Mouse (Mus musculus) adipocyte (in vitro differentiated cells): ENCODE measurements at regions not wholly inside any gene's neighbourhood (a gene's known extent, or its start where the extent isn't known, plus 50 kb on each side); places are given as distances from the start of the nearest gene placed in this dataset.
A peak's percentile ranks its signal among the peaks of the same experiment; 100 is the strongest.

Experiments
- DNase-seq: peaks from one replicate; pipeline ENCODE4 v3.0.0-alpha.2; 2016; ENCODE audit warnings: low spot score

DNA sequence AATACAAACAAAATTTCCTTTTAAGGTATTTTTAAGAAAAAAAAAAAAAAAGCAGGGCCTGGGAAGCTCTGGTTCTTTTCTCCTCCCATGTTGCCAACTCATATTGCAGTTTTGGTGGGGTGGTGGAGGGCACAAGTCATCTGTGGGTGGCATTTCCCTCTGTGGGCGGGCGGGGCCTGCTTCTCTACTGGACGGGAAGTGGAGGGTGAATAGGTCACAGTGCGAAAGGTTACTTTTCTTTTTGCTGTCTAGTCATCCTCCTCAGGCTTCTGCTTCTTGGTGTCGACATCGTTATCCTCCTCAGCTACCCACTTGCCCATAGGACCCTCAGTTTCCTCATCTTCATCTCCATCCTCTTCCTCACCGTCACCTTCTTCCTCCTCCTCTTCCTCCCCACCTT, 55.3 kb upstream of the Plcb1 start:
- DNase-seq: no peak

DNA sequence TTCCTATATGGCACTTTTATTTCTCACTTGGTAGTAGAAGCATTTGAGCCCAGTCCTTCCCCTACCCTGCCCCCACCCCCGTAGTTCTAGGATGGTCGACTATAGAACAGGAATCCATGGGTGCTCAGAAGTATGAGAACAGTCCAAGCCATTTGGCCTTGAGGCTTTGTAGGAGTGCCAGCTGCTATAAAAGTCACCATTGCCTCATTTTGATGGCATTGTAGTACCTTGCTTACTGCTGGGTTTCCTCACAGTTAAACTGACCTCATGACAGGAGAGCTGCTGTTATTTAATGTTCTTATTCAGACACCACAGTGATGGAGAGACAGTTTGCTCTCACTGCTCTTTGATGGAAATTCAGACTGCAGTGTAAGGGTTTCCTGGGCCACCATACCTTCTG, 59.2 kb upstream of the Plcb1 start:
- DNase-seq: peak; percentile 26

GRCm38 (mm10) chr2:134724071-134724470, 61.8 kb upstream of the Plcb1 start:
- peak; percentile 72 for DNase-seq

DNA sequence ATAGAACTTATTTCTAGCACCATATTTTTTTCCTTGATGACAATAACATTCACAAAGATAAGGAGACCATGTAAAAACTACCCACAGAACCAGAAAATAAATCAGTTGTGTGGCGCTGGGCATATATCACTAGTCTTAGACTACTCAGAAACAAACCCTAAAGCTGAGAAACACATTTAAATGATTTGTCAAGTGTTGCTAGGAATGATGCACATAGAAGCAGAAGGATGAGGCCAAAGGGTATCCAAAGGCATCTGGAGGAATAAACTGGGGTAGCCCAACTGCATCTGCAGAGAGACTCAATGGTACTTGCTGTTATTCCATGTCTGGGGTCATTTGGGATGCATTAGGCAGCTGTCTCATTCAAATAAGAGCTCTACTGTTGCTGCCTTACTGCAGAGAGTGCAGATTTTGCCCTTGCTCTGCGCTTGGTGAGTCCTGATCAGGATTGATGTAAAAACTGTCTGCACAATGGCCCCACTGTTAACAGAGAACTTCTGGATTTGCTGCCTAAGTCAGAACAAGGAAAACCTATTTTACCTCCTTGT, 68.0 kb upstream of the Plcb1 start:
- no peak for DNase-seq

GRCm38 (mm10) chr2:134716531-134716930, 69.3 kb upstream of the Plcb1 start:
- no peak for DNase-seq

- DNase-seq: no peak
Measured at GRCm38 (mm10) chr2:134714001-134714400, 70.1 kb upstream of the Tmx4 start.

DNA sequence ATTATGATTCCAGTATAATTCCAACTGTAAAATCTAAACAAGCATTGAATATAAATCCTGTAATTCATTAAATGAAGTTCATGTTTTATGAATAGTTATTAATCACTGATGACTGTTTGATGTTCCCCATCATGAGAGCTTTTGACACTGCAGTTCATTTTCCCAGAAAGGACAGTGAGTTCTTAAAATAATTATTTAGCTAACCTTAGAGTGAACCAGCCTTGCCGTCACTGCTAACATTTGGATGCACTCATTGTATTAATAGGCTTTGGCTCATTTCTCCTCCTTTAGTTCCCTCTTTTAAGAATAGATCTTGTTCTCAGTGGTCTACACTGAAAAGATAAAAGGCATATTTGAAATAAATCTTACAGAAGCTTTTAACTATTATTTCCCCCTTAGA, 64.8 kb upstream of the Tmx4 start:
- DNase-seq: no peak

DNA sequence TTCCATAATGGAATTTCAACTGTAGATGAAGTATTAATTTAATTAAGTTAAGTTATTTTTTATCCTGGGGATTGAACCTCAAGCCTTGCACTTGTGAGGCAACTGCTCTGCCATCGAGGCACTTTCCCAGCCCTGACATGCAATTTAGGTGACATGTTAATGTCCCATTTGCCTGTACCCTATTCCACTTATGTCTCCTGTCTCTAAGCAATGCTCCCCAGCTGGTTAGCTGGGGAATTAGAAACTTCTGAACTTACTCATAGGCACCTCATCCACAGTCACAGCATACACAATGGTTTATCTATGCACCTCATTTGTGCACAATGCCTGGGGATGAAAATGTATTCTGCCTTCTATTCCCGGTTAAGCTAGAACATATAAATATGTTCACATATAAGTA, 59.1 kb upstream of the Tmx4 start:
- no peak for DNase-seq

GRCm38 (mm10) chr2:134697424-134697823, 53.5 kb upstream of the Tmx4 start:
- no peak for DNase-seq

GRCm38 (mm10) chr2:134696394-134696793, 52.4 kb upstream of the Tmx4 start:
- DNase-seq: no peak
